Mouse (Mus musculus) lung, postnatal 0 days (tissue): ENCODE measurements at regions not wholly inside any gene's neighbourhood (a gene's known extent, or its start where the extent isn't known, plus 50 kb on each side); places are given as distances from the start of the nearest gene placed in this dataset.

ENCODE experiments used
- CTCF ChIP-seq: IDR thresholded peaks from 2 replicates; pipeline ENCODE4 v1.5.1; 2016; ENCODE audit warnings: antibody characterized with exemption, mild to moderate bottlenecking
- EP300 ChIP-seq: IDR thresholded peaks from 2 replicates; pipeline ENCODE4 v1.6.1; 2016; ENCODE audit warnings: antibody characterized with exemption, mild to moderate bottlenecking, control low read depth

- TF ChIP-seq CTCF: no peak
- no peak for TF ChIP-seq EP300
Observed at GRCm38 (mm10) chr2:170659291-170659690, 57.5 kb upstream of the 4930470P17Rik start.
